Mouse (Mus musculus): ENCODE results near the gene Hmcn2.

GRCm38 (mm10) chr2:31377481-31377880, 63.3 kb downstream of the Hmcn2 start:
- TF ChIP-seq POLR2A (IDR thresholded peaks at IDR 0.05; ENCODE audit: borderline replicate concordance, extremely low read depth, insufficient read depth, insufficient read length, poor library complexity, severe bottlenecking) (no peak), CTCF (IDR thresholded peaks at IDR 0.05; ENCODE audit: borderline replicate concordance, extremely low read depth, insufficient read depth, insufficient read length) (no peak)

Data from brain, embryonic 14.5 days (tissue).